Mouse (Mus musculus): ENCODE results near the gene Mc3r. TPM values are rescaled to one million over a fixed set of nuclear protein-coding genes. Genes with fewer than 3 reads are reported as not detected.

Mc3r gene
- polyA plus RNA-seq, 1 experiment from 2014 or later: not detected

GRCm38 (mm10) chr2:172276155-172276554 lies 27.9 kb downstream of the Mc3r start:
- no peak overlapping the region for H3K4me2 ChIP-seq (ENCODE audit: low read depth, low read length)
- H3K9me3 ChIP-seq (replicated peaks; ENCODE audit: control insufficient read depth, low read length): no peaks in the 10 kb centered on the region
- H3K4me3 ChIP-seq (ENCODE audit: low read depth, low read length): no peak overlapping the region
- no peak for DNase-seq (ENCODE audit: low spot score)
- H3K4me1 ChIP-seq (ENCODE audit: control insufficient read depth, insufficient read depth, low read length): no peaks in the 10 kb centered on the region
- no peaks in the 10 kb centered on the region for H3K27me3 ChIP-seq (ENCODE audit: control insufficient read depth, insufficient read depth, low read length)
- ATAC-seq (replicated peaks; ENCODE audit: insufficient number of reproducible peaks, low FRiP score, low TSS enrichment, low read depth): no peak
- H3K36me3 ChIP-seq (replicated peaks; ENCODE audit: control insufficient read depth, insufficient read depth, low read depth, low read length): no peaks in the 10 kb centered on the region
- WGBS: 76% methylated on average over 5 of the region's 5 CpGs
- H3K9ac ChIP-seq (replicated peaks; ENCODE audit: low read length): no peak overlapping the region
- no peak overlapping the region for H3K27ac ChIP-seq (replicated peaks; ENCODE audit: low read depth, low read length)

DNA sequence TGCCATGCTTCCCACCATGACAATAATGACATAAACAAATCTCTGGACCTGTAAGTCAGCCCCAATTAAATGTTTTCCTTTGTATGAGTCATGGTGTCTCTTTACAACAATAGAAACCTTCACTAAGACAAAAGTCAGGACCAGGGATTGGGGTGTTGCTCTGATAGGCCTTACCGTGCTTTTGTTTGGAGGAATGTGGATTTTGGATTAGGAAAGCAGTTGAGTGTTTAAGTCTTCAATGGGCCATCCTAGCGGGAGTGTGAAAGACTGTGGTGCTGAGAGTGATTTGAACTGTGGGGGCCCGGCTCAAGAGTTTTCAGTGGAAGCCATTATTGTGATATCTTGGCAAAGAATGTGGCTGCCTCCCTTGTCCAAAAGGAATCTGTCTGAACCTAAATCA lies 30.7 kb downstream of the Mc3r start:
- Histone ChIP-seq H3K9me3 (replicated peaks; ENCODE audit: control insufficient read depth, low read length) (no peaks in the 10 kb centered on the region), H3K27ac (replicated peaks; ENCODE audit: low read depth, low read length) (no peak overlapping the region), H3K4me2 (ENCODE audit: low read depth, low read length) (no peak overlapping the region), H3K36me3 (replicated peaks; ENCODE audit: control insufficient read depth, insufficient read depth, low read depth, low read length) (no peaks in the 10 kb centered on the region), H3K4me3 (ENCODE audit: low read depth, low read length) (no peak overlapping the region), H3K27me3 (ENCODE audit: control insufficient read depth, insufficient read depth, low read length) (no peaks in the 10 kb centered on the region), H3K9ac (replicated peaks; ENCODE audit: low read length) (no peak overlapping the region), H3K4me1 (ENCODE audit: control insufficient read depth, insufficient read depth, low read length) (no peaks in the 10 kb centered on the region)
- DNase-seq (ENCODE audit: low spot score) (no peak), ATAC-seq (replicated peaks; ENCODE audit: insufficient number of reproducible peaks, low FRiP score, low TSS enrichment, low read depth) (no peak)
- WGBS: 79% methylated on average over 3 of the region's 3 CpGs

- Histone ChIP-seq H3K27ac (replicated peaks; ENCODE audit: low read depth, low read length) (no peak overlapping the region), H3K4me1 (ENCODE audit: control insufficient read depth, insufficient read depth, low read length) (no peaks in the 10 kb centered on the region), H3K27me3 (ENCODE audit: control insufficient read depth, insufficient read depth, low read length) (no peaks in the 10 kb centered on the region), H3K4me2 (ENCODE audit: low read depth, low read length) (no peak overlapping the region), H3K9me3 (replicated peaks; ENCODE audit: control insufficient read depth, low read length) (no peaks in the 10 kb centered on the region), H3K9ac (replicated peaks; ENCODE audit: low read length) (no peak overlapping the region), H3K36me3 (replicated peaks; ENCODE audit: control insufficient read depth, insufficient read depth, low read depth, low read length) (no peaks in the 10 kb centered on the region), H3K4me3 (ENCODE audit: low read depth, low read length) (no peak overlapping the region)
- 78% methylated on average over 19 of the region's 19 CpGs for WGBS
- DNase-seq (ENCODE audit: low spot score): no peak
- ATAC-seq (replicated peaks; ENCODE audit: insufficient number of reproducible peaks, low FRiP score, low TSS enrichment, low read depth): no peak
These were observed 33.9 kb downstream of the Mc3r start for GRCm38 (mm10) chr2:172282071-172282710.

DNA sequence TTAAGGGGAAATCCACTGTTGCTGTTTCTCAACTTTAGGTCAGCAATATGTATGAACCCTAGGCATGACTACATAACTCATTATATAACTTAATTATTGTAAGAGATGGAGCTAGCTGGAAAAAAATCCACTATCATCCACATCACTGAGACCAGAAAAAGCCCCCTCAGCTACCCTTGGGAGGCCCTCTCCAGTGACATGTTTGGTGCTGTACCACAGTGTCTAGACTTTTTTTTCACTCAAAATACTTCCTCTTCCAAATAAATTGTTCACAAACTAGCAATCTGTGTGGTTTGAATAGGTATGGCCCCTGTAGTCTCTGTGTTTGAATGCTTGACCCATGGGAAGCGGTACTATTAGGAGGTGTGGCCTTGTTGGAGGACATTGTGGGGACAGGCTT lies 39.4 kb downstream of the Mc3r start:
- 94% methylated on average over 1 of the region's 1 CpGs for WGBS
- no peak overlapping the region for H3K9ac ChIP-seq (replicated peaks; ENCODE audit: low read length)
- no peak for DNase-seq (ENCODE audit: low spot score)
- no peaks in the 10 kb centered on the region for H3K9me3 ChIP-seq (replicated peaks; ENCODE audit: control insufficient read depth, low read length)
- H3K4me3 ChIP-seq (ENCODE audit: low read depth, low read length): no peak overlapping the region
- no peaks in the 10 kb centered on the region for H3K27me3 ChIP-seq (ENCODE audit: control insufficient read depth, insufficient read depth, low read length)
- H3K4me1 ChIP-seq (ENCODE audit: control insufficient read depth, insufficient read depth, low read length): no peaks in the 10 kb centered on the region
- no peak for ATAC-seq (replicated peaks; ENCODE audit: insufficient number of reproducible peaks, low FRiP score, low TSS enrichment, low read depth)
- no peak overlapping the region for H3K27ac ChIP-seq (replicated peaks; ENCODE audit: low read depth, low read length)
- H3K36me3 ChIP-seq (replicated peaks; ENCODE audit: control insufficient read depth, insufficient read depth, low read depth, low read length): no peaks in the 10 kb centered on the region
- H3K4me2 ChIP-seq (ENCODE audit: low read depth, low read length): no peak overlapping the region

- no peaks in the 10 kb centered on the region for H3K27me3 ChIP-seq (ENCODE audit: control insufficient read depth, insufficient read depth, low read length)
- H3K27ac ChIP-seq (replicated peaks; ENCODE audit: low read depth, low read length): no peak overlapping the region
- H3K4me1 ChIP-seq (ENCODE audit: control insufficient read depth, insufficient read depth, low read length): no peaks in the 10 kb centered on the region
- H3K9ac ChIP-seq (replicated peaks; ENCODE audit: low read length): no peak overlapping the region
- H3K36me3 ChIP-seq (replicated peaks; ENCODE audit: control insufficient read depth, insufficient read depth, low read depth, low read length): no peaks in the 10 kb centered on the region
- H3K4me3 ChIP-seq (ENCODE audit: low read depth, low read length): no peak overlapping the region
- DNase-seq (ENCODE audit: low spot score): no peak
- ATAC-seq (replicated peaks; ENCODE audit: insufficient number of reproducible peaks, low FRiP score, low TSS enrichment, low read depth): no peak
- H3K9me3 ChIP-seq (replicated peaks; ENCODE audit: control insufficient read depth, low read length): no peaks in the 10 kb centered on the region
- no peak overlapping the region for H3K4me2 ChIP-seq (ENCODE audit: low read depth, low read length)
- 35% methylated on average over 11 of the region's 11 CpGs for WGBS
These were observed 40.7 kb downstream of the Mc3r start for GRCm38 (mm10) chr2:172288965-172289364.

DNA sequence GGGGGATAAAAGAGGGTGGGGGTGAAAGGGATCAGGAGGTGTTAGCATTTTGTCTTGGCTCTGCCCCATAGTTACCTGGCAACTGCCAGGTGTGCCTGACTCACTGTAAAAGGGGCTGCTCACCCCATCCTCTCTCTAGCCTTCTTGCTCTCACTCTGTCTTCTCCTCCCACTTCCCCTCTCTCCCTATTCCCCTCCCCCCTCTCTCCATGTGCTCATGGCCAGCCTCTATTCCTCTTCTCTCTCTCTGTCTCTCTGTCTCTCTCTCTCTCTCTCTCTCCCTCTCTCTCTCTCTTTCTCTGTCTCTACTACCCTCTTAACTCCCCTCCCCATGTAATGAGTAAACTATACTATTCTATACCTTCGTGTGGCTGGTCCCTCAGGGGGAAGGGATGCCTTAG lies 41.3 kb downstream of the Mc3r start:
- Histone ChIP-seq H3K4me2 (ENCODE audit: low read depth, low read length) (no peak overlapping the region), H3K9me3 (replicated peaks; ENCODE audit: control insufficient read depth, low read length) (no peaks in the 10 kb centered on the region), H3K27me3 (ENCODE audit: control insufficient read depth, insufficient read depth, low read length) (no peaks in the 10 kb centered on the region), H3K36me3 (replicated peaks; ENCODE audit: control insufficient read depth, insufficient read depth, low read depth, low read length) (no peaks in the 10 kb centered on the region), H3K4me1 (ENCODE audit: control insufficient read depth, insufficient read depth, low read length) (no peaks in the 10 kb centered on the region), H3K4me3 (ENCODE audit: low read depth, low read length) (no peak overlapping the region), H3K9ac (replicated peaks; ENCODE audit: low read length) (no peak overlapping the region), H3K27ac (replicated peaks; ENCODE audit: low read depth, low read length) (no peak overlapping the region)
- 25% methylated on average over 1 of the region's 1 CpGs for WGBS
- no peak for DNase-seq (ENCODE audit: low spot score)
- no peak for ATAC-seq (replicated peaks; ENCODE audit: insufficient number of reproducible peaks, low FRiP score, low TSS enrichment, low read depth)

GRCm38 (mm10) chr2:172290474-172290873 lies 42.2 kb downstream of the Mc3r start:
- no peaks in the 10 kb centered on the region for H3K27me3 ChIP-seq (ENCODE audit: control insufficient read depth, insufficient read depth, low read length)
- DNase-seq (ENCODE audit: low spot score) (no peak), ATAC-seq (replicated peaks; ENCODE audit: insufficient number of reproducible peaks, low FRiP score, low TSS enrichment, low read depth) (no peak)
- no peak overlapping the region for H3K4me3 ChIP-seq (ENCODE audit: low read depth, low read length)
- H3K9ac ChIP-seq (replicated peaks; ENCODE audit: low read length): no peak overlapping the region
- no peaks in the 10 kb centered on the region for H3K36me3 ChIP-seq (replicated peaks; ENCODE audit: control insufficient read depth, insufficient read depth, low read depth, low read length)
- H3K9me3 ChIP-seq (replicated peaks; ENCODE audit: control insufficient read depth, low read length): no peaks in the 10 kb centered on the region
- WGBS: 83% methylated on average over 11 of the region's 11 CpGs
- no peak overlapping the region for H3K27ac ChIP-seq (replicated peaks; ENCODE audit: low read depth, low read length)
- no peaks in the 10 kb centered on the region for H3K4me1 ChIP-seq (ENCODE audit: control insufficient read depth, insufficient read depth, low read length)
- no peak overlapping the region for H3K4me2 ChIP-seq (ENCODE audit: low read depth, low read length)

DNA sequence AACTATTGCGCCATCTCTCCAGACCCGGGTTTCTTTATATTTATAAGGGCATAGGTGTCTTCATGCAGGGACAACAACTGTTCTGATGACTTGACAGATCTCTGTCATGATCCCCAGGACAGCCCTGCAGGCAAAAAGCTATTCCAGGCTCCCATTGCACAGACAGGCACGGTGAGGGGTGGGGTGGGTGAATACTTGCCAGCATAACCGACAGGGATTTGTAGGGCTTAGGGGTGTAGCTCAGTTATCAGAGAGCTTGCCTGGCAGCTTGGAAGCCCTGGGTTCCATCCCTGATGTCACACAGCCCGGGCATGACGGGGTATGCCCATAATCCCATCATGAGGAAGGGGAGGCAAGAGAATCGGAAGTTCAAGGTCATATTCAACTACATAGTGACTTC lies 42.7 kb downstream of the Mc3r start:
- H3K27ac ChIP-seq (replicated peaks; ENCODE audit: low read depth, low read length): no peak overlapping the region
- ATAC-seq (replicated peaks; ENCODE audit: insufficient number of reproducible peaks, low FRiP score, low TSS enrichment, low read depth): no peak
- H3K9ac ChIP-seq (replicated peaks; ENCODE audit: low read length): no peak overlapping the region
- no peak overlapping the region for H3K4me3 ChIP-seq (ENCODE audit: low read depth, low read length)
- no peak overlapping the region for H3K4me2 ChIP-seq (ENCODE audit: low read depth, low read length)
- no peak for DNase-seq (ENCODE audit: low spot score)
- 88% methylated on average over 7 of the region's 7 CpGs for WGBS
- no peaks in the 10 kb centered on the region for H3K36me3 ChIP-seq (replicated peaks; ENCODE audit: control insufficient read depth, insufficient read depth, low read depth, low read length)
- H3K27me3 ChIP-seq (ENCODE audit: control insufficient read depth, insufficient read depth, low read length): no peaks in the 10 kb centered on the region
- H3K9me3 ChIP-seq (replicated peaks; ENCODE audit: control insufficient read depth, low read length): no peaks in the 10 kb centered on the region
- H3K4me1 ChIP-seq (ENCODE audit: control insufficient read depth, insufficient read depth, low read length): no peaks in the 10 kb centered on the region

Measured in embryonic facial prominence, embryonic 11.5 days (tissue).